Mouse (Mus musculus) forebrain, postnatal 0 days (tissue): ENCODE measurements at regions not wholly inside any gene's neighbourhood (a gene's known extent, or its start where the extent isn't known, plus 50 kb on each side); places are given as distances from the start of the nearest gene placed in this dataset.

Source experiments
- ATAC-seq: fragments of 200-750 bp; cut with Nextera tagmentation; 2 replicates; pipeline ENCODE4 v1.8.0; 2017; ENCODE audit warnings: mild to moderate bottlenecking, moderate library complexity
- DNase-seq: peaks from one replicate; pipeline ENCODE4 v3.0.0-alpha.2; 2015
- H3K27ac ChIP-seq: fragments of 300-500 bp; sonication (generic); 2 replicates; pipeline ENCODE4 v1.5.1; 2014; ENCODE audit warnings: low read depth, mild to moderate bottlenecking, antibody characterized with exemption, low read length, moderate library complexity, mixed read lengths
- H3K27me3 ChIP-seq: fragments of 300-500 bp; sonication (generic); 2 replicates; pipeline ENCODE4 v1.6.1; 2014; ENCODE audit warnings: mild to moderate bottlenecking, low read length, mixed read lengths; ENCODE audit not compliant: insufficient read depth
- H3K36me3 ChIP-seq: fragments of 300-500 bp; sonication (generic); 2 replicates; pipeline ENCODE4 v1.6.1; 2014; ENCODE audit warnings: mild to moderate bottlenecking, moderate library complexity; ENCODE audit not compliant: insufficient read depth
- H3K4me1 ChIP-seq: fragments of 300-500 bp; sonication (generic); 2 replicates; pipeline ENCODE4 v1.6.1; 2014; ENCODE audit warnings: antibody characterized with exemption; ENCODE audit not compliant: insufficient read depth
- H3K4me2 ChIP-seq: fragments of 300-500 bp; sonication (generic); 2 replicates; pipeline ENCODE4 v1.6.1; 2014; ENCODE audit warnings: low read depth, mild to moderate bottlenecking, moderate library complexity
- H3K4me3 ChIP-seq: fragments of 300-500 bp; sonication (generic); 2 replicates; pipeline ENCODE4 v1.5.1; 2014; ENCODE audit warnings: low read depth, low read length, mixed read lengths
- H3K9ac ChIP-seq: fragments of 300-500 bp; sonication (generic); 2 replicates; pipeline ENCODE4 v1.6.1; 2014; ENCODE audit warnings: mild to moderate bottlenecking
- H3K9me3 ChIP-seq: fragments of 300-500 bp; sonication (generic); 2 replicates; pipeline ENCODE4 v1.6.1; 2016; ENCODE audit warnings: low read length
- CTCF ChIP-seq: sonication (generic); IDR thresholded peaks from 2 replicates; pipeline ENCODE4 v1.5.1; 2016; ENCODE audit warnings: antibody characterized with exemption, control low read depth, low read depth
- WGBS: fragments of 180-500 bp; shearing (Covaris S2); extraction: QIAGEN DNeasy Blood & Tissue Kit; methylation state at CpG from one replicate; pipeline ENCODE4 v1.1.7; 2014; 5-methylcytosine and 5-hydroxymethylcytosine counted together

DNA sequence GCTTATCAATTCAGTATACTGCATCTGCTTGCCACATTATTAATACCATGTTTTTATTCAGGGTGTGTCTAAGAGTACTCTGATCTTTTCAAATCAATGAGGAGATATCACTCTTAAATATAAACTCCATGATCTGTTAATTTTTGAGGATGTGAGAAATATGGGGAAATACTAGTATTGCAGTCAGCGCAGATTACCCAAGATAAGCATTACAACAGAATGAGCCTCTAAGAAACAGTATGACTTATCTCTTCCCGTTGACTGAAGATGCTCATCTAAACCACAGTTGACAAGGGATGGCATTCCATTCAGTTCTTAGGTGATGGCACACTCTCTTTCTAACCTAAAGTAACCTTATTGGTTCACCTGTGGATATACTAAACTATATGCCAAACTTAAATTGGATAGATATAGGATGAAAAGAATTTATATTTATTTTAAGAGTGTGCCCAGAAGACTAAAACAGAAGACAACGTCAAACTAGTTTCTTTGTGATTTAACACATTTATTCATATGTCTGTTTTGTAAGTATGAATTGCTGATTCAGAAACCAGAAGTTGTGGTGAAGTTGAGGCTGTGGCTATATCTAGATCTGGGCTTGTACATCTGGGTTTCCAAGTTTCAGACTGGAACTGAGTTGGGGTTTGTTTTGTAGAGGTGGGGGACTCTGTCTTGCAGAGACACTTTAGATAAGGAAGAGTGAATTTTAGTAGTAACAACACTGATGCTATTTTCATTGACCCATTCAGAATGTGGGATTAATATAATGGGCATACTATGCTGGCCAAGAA lies 107.8 kb upstream of the Itga1 start:
- Histone ChIP-seq H3K4me3 (no peak overlapping the region), H3K9me3 (no peaks in the 10 kb centered on the region), H3K4me2 (no peak overlapping the region), H3K27ac (no peak overlapping the region), H3K4me1 (no peaks in the 10 kb centered on the region), H3K36me3 (no peaks in the 10 kb centered on the region), H3K9ac (no peak overlapping the region), H3K27me3 (no peaks in the 10 kb centered on the region)
- no peak for TF ChIP-seq CTCF
- ATAC-seq, result no peak
- no peak for DNase-seq
- WGBS, result 95% methylated on average over 3 of the region's 3 CpGs

DNA sequence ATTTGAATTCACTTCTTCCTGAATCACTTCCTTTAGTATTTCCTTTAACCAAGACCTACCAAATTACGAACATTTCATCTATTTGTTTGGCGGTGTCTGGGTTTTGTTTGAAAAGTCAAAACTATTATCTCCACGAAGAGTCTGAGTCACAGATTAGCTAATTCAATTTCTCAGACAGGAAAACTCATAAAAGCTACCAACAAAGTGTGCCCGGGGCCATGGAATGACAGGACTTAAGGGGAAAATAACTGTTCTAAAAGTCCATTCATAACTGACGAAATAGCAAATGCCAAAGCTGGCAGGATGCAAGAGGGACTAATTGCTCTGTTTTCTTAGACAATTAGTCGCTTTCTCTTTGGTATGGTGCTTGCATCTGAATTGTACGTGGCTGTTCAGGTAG lies 105.0 kb upstream of the Itga1 start:
- 68% methylated on average over 7 of the region's 7 CpGs for WGBS
- TF ChIP-seq CTCF, result no peak

DNA sequence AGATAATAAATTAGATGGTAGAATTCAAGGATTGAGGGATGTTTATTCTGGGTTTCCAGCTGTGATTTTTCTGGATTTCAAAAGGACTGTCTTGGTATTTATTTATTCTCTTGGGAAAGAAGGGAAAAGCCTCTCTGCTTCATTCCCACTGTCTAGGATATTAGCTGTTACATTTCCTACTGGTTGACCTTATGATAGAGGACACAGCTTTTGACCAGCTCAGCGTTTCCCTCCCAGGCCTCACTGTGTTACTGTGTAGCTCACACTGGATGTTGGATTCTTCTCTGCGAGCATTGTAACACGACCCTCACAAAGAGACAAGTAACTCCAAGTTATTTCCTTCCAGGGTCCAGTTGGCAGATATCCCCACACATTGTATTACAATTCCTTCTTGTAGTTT lies 97.4 kb upstream of the Itga1 start:
- Histone ChIP-seq H3K4me3 (no peak overlapping the region), H3K4me1 (no peaks in the 10 kb centered on the region), H3K27me3 (no peaks in the 10 kb centered on the region), H3K4me2 (no peak overlapping the region), H3K9ac (no peak overlapping the region), H3K36me3 (no peaks in the 10 kb centered on the region), H3K27ac (no peak overlapping the region), H3K9me3 (no peaks in the 10 kb centered on the region)
- no peak for TF ChIP-seq CTCF
- 65% methylated on average over 3 of the region's 3 CpGs for WGBS
- ATAC-seq (no peak), DNase-seq (no peak)

More for the DNA sequence above, 105.0 kb upstream of the Itga1 start:
- no peak overlapping the region for H3K9ac ChIP-seq
- no peak overlapping the region for H3K4me3 ChIP-seq
- no peaks in the 10 kb centered on the region for H3K27me3 ChIP-seq
- DNase-seq (no peak), ATAC-seq (no peak)
- H3K4me2 ChIP-seq, result no peak overlapping the region
- H3K36me3 ChIP-seq, result no peaks in the 10 kb centered on the region
- H3K27ac ChIP-seq, result no peak overlapping the region
- H3K9me3 ChIP-seq, result no peaks in the 10 kb centered on the region
- no peaks in the 10 kb centered on the region for H3K4me1 ChIP-seq

DNA sequence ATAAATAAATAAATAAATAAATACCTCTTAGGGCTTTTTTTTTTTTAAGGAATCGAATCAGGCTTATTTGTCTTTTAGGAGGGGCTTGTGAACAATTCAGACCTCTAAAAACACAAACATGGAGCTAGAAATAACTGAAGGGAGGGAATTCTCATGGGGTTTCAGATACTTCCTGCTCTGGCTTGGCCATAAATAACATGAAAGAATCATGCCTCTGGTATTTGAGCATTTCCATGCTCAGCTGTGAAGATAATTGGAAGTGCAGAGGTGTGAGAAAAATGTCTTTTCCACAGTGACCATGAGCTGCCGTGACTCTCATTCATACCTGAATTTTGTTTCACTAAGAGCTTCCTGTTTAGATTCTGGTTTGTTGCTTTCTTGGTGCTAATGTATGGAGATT lies 86.3 kb upstream of the Itga1 start:
- no peak for DNase-seq

DNA sequence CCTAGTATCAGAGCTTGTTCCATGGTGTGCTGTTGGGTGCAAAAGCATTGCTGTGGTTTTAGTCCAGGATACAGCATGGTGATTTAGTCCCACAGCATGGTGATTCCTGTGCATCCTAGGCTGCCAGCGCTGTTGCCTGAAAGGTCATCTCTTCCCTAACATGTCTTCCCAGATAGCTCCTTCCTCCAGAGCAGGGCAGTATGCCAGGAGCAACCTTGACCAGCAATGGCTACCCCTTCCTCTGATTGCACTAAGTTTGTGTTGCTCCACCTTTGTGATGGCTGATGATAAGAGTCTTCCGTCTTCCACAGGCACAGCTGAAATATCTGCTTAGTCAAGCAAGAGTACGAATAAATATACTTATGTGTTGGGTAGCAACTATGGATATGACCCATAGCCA lies 85.6 kb upstream of the Itga1 start:
- DNase-seq (no peak), ATAC-seq (no peak)
- Histone ChIP-seq H3K4me1 (no peaks in the 10 kb centered on the region), H3K9ac (no peak overlapping the region), H3K4me3 (no peak overlapping the region), H3K27me3 (no peaks in the 10 kb centered on the region), H3K9me3 (no peaks in the 10 kb centered on the region), H3K27ac (no peak overlapping the region), H3K4me2 (no peak overlapping the region), H3K36me3 (no peaks in the 10 kb centered on the region)
- WGBS, result 88% methylated on average over 3 of the region's 3 CpGs
- no peak for TF ChIP-seq CTCF

More for the DNA sequence above, 86.3 kb upstream of the Itga1 start:
- Histone ChIP-seq H3K27me3 (no peaks in the 10 kb centered on the region), H3K9me3 (no peaks in the 10 kb centered on the region), H3K4me3 (no peak overlapping the region), H3K4me2 (no peak overlapping the region), H3K36me3 (no peaks in the 10 kb centered on the region), H3K27ac (no peak overlapping the region), H3K9ac (no peak overlapping the region), H3K4me1 (no peaks in the 10 kb centered on the region)
- no peak for TF ChIP-seq CTCF
- ATAC-seq, result no peak
- 72% methylated on average over 2 of the region's 2 CpGs for WGBS

DNA sequence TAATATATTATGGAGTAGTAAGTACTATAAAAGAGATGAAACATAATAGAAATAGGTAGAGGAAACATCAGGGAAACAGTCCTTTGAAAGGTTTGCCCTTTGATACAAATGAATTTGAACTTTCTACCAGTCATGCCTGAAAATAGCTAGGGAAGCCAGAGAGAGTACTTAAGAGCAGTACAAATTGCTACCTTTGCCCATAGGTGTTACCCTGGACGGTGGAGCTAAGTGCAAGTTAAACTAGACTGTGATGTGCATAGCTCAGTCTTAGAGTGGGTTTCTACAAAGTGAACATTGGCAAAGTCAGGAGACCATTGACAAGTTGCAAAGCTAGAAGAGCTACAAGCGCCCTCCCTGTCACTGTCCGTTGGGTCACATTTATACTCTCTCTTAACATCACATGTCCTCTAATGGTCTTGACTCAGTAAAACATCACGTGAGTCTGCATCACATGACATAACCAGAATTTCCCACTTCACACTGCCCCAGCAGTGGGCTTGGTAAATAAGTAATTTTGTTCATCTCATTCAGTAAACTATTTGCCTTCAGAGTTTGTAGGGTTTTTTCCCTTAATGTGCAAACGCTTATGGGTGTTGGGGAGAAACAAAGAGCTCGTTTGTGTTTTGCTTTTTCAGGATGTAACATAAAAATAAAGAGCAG lies 80.6 kb upstream of the Itga1 start:
- no peak overlapping the region for H3K9ac ChIP-seq
- no peaks in the 10 kb centered on the region for H3K36me3 ChIP-seq
- H3K4me2 ChIP-seq, result no peak overlapping the region
- no peaks in the 10 kb centered on the region for H3K27me3 ChIP-seq
- H3K27ac ChIP-seq, result no peak overlapping the region
- DNase-seq (no peak), ATAC-seq (no peak)
- H3K4me1 ChIP-seq, result no peaks in the 10 kb centered on the region
- H3K9me3 ChIP-seq, result no peaks in the 10 kb centered on the region
- no peak for TF ChIP-seq CTCF
- no peak overlapping the region for H3K4me3 ChIP-seq
- 91% methylated on average over 6 of the region's 6 CpGs for WGBS

DNA sequence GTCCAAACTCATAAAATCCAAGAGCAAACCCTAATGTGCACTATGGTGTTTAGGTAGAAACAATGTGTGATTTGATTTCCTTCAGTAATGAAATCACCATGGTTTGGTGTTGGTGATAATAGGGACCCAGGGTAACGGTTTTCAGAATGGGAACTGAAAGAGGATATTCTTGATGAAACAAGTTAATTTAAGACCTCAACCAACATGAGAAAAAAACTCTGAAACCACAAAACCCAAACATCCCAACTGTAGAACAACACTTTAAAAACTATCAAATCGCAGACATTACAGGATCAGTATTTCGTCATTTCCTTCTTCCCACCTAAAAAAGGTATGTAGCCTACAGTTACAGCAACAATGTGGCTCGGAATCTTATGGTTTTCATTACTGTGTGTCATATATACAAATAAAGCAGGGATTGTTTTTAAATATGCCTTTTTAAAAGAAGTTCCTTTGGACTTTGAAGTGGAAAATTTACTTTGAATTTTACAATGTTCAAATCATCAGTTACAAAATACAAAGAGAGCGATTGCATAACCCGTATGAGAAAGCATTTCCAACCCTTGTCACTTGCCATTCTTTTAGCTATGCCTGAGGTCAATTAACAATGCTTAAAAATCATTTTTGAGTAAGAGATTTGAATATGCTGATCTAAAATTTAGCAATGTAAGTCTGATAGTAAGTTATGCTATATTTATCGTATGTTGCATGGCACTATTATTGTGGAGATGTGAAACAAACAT lies 76.6 kb upstream of the Itga1 start:
- TF ChIP-seq CTCF, result no peak

More for the DNA sequence above, 76.6 kb upstream of the Itga1 start:
- Histone ChIP-seq H3K9ac (no peak overlapping the region), H3K27me3 (no peaks in the 10 kb centered on the region), H3K27ac (no peak overlapping the region), H3K9me3 (no peaks in the 10 kb centered on the region), H3K4me3 (no peak overlapping the region), H3K4me1 (no peaks in the 10 kb centered on the region), H3K36me3 (no peaks in the 10 kb centered on the region), H3K4me2 (no peak overlapping the region)
- ATAC-seq (no peak), DNase-seq (no peak)
- WGBS, result 91% methylated on average over 7 of the region's 7 CpGs
